ENCODE assay signal across 8 mouse cellular contexts in the genomic region with DNA sequence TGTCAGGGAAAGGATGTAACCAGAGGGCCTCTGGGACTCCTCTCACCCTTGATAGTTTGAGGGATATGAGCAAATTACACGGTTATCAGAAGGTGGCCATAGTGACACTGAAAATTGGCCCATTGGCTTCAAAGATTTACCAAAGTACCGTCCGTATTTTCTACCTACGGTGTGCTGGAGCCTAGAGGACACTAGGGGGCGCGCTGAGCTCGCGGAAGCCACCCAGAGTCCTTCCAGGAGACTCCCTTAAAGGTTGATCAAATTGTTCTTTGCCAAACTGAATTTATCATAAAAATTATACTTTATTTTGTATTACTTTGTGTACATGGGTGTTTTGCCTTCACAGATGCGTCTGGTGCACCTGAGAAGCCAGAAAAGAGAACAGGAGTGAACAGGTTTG. TPM values are rescaled to one million over a fixed set of nuclear protein-coding genes. Genes with fewer than 3 reads are reported as not detected.
DNase-seq lines count a peak whose midpoint lies in the region; ATAC-seq lines count a peak whose summit lies in the region.

No protein-coding gene starts in this region.

- no peak overlapping the region for H3K4me2 ChIP-seq in kidney, embryonic 15.5 days
- no peak overlapping the region for H3K4me2 ChIP-seq in intestine, embryonic 16.5 days (ENCODE audit: low read depth, low read length)

- no peak overlapping the region for H3K27ac ChIP-seq in kidney, embryonic 15.5 days
- no peak overlapping the region for H3K27ac ChIP-seq in intestine, embryonic 16.5 days (ENCODE audit: low read length)
- no peak overlapping the region for H3K27ac ChIP-seq in limb, embryonic 10.5 days

- no peak overlapping the region for H3K4me3 ChIP-seq in kidney, embryonic 15.5 days (replicated peaks)
- no peak overlapping the region for H3K4me3 ChIP-seq in intestine, embryonic 16.5 days (ENCODE audit: low read length)
- no peak overlapping the region for H3K4me3 ChIP-seq in limb, embryonic 10.5 days

- H3K9ac ChIP-seq in kidney, embryonic 15.5 days, result no peak overlapping the region
- no peak overlapping the region for H3K9ac ChIP-seq in intestine, embryonic 16.5 days (ENCODE audit: low read depth, low read length)

- no peaks in the 10 kb centered on the region for H3K27me3 ChIP-seq in kidney, embryonic 15.5 days
- no peaks in the 10 kb centered on the region for H3K27me3 ChIP-seq in intestine, embryonic 16.5 days (replicated peaks; ENCODE audit: control insufficient read depth, insufficient read depth, low read length)
- H3K27me3 ChIP-seq in limb, embryonic 10.5 days (ENCODE audit: low read depth, poor library complexity, severe bottlenecking), result no peaks in the 10 kb centered on the region

- peak; percentile 68 for DNase-seq in kidney, adult 18-20 months
- peak; percentile 65 for DNase-seq in adipocyte (ENCODE audit: low spot score)
- peak; percentile 45 for DNase-seq in embryo, embryonic 11.5 days (ENCODE audit: low read depth, low spot score)
- DNase-seq in limb, embryonic 10.5 days (ENCODE audit: low spot score), result peak; percentile 79
- DNase-seq in retina, embryonic 14.5 days (ENCODE audit: low spot score), result peak; percentile 83
- DNase-seq in urinary bladder, adult 2 months (ENCODE audit: low spot score), result peak; percentile 36

- H3K9me3 ChIP-seq in kidney, embryonic 15.5 days (replicated peaks), result no peaks in the 10 kb centered on the region
- no peaks in the 10 kb centered on the region for H3K9me3 ChIP-seq in intestine, embryonic 16.5 days (ENCODE audit: control insufficient read depth, low read length)
- H3K9me3 ChIP-seq in limb, embryonic 10.5 days (replicated peaks), result no peaks in the 10 kb centered on the region

- no peaks in the 10 kb centered on the region for H3K36me3 ChIP-seq in kidney, embryonic 15.5 days
- H3K36me3 ChIP-seq in intestine, embryonic 16.5 days (ENCODE audit: control insufficient read depth, insufficient read depth, low read length), result no peaks in the 10 kb centered on the region
- H3K36me3 ChIP-seq in limb, embryonic 10.5 days, result no peaks in the 10 kb centered on the region

- H3K4me1 ChIP-seq in kidney, embryonic 15.5 days, result no peaks in the 10 kb centered on the region
- H3K4me1 ChIP-seq in intestine, embryonic 16.5 days (ENCODE audit: control insufficient read depth, insufficient read depth, low read length), result no peaks in the 10 kb centered on the region
- no peaks in the 10 kb centered on the region for H3K4me1 ChIP-seq in limb, embryonic 10.5 days

- no peak for ATAC-seq in kidney, embryonic 15.5 days (replicated peaks; ENCODE audit: low FRiP score)
- 0 out of 2 replicates have a peak, but pooled peaks have one; percentile 42 for ATAC-seq in intestine, embryonic 16.5 days

- under 1% methylated on average over 9 of the region's 9 CpGs for WGBS in kidney, embryonic 15.5 days
- WGBS in intestine, embryonic 16.5 days, result 2% methylated on average over 9 of the region's 9 CpGs
- 1% methylated on average over 9 of the region's 9 CpGs for WGBS in limb, embryonic 10.5 days

RNA-seq across cellular contexts. Expression of gene H2-Q10, which starts 14.2 kb away (rescaled TPM):
- 2.0 and 4.7 TPM in 2 replicates for polyA plus RNA-seq in kidney, embryonic 15.5 days (2015; fragmentation: Nextera tagmentation; extraction: Ambion mirVana)
- polyA plus RNA-seq in intestine, embryonic 16.5 days (2015; fragmentation: Nextera tagmentation; extraction: Ambion mirVana), result 80.2 and 93.1 TPM in 2 replicates
- 0.51 and 0.53 TPM in 2 replicates for polyA plus RNA-seq in limb, embryonic 10.5 days (2016; fragmentation: Nextera tagmentation; extraction: Ambion mirVana)
- polyA plus RNA-seq in urinary bladder, adult 2 months (2012; rRNA removed), result 0.80 and 1.4 TPM in 2 replicates

RNA-seq across cellular contexts. Expression of gene Pou5f1, which starts 21.8 kb away (rescaled TPM):
- 0.13 TPM in 1 of 2 replicates, not detected in the other for polyA plus RNA-seq in kidney, embryonic 15.5 days (2015; fragmentation: Nextera tagmentation; extraction: Ambion mirVana)
- polyA plus RNA-seq in intestine, embryonic 16.5 days (2015; fragmentation: Nextera tagmentation; extraction: Ambion mirVana), result not detected in 2 replicates
- polyA plus RNA-seq in limb, embryonic 10.5 days (2016; fragmentation: Nextera tagmentation; extraction: Ambion mirVana), result not detected in 2 replicates
- polyA plus RNA-seq in urinary bladder, adult 2 months (2012; rRNA removed), result not detected in 2 replicates

RNA-seq across cellular contexts. Expression of gene Tcf19, which starts 32.6 kb away (rescaled TPM):
- 69.5 and 71.7 TPM in 2 replicates for polyA plus RNA-seq in kidney, embryonic 15.5 days (2015; fragmentation: Nextera tagmentation; extraction: Ambion mirVana)
- polyA plus RNA-seq in intestine, embryonic 16.5 days (2015; fragmentation: Nextera tagmentation; extraction: Ambion mirVana), result 57.7 and 68.3 TPM in 2 replicates
- polyA plus RNA-seq in limb, embryonic 10.5 days (2016; fragmentation: Nextera tagmentation; extraction: Ambion mirVana), result 38.8 and 52.0 TPM in 2 replicates
- 9.6 and 11.5 TPM in 2 replicates for polyA plus RNA-seq in urinary bladder, adult 2 months (2012; rRNA removed)

RNA-seq across cellular contexts. Expression of gene Cchcr1, which starts 32.8 kb away (rescaled TPM):
- 19.9 and 21.7 TPM in 2 replicates for polyA plus RNA-seq in kidney, embryonic 15.5 days (2015; fragmentation: Nextera tagmentation; extraction: Ambion mirVana)
- polyA plus RNA-seq in intestine, embryonic 16.5 days (2015; fragmentation: Nextera tagmentation; extraction: Ambion mirVana), result 12.5 and 15.7 TPM in 2 replicates
- 24.9 and 25.5 TPM in 2 replicates for polyA plus RNA-seq in limb, embryonic 10.5 days (2016; fragmentation: Nextera tagmentation; extraction: Ambion mirVana)
- polyA plus RNA-seq in urinary bladder, adult 2 months (2012; rRNA removed), result 15.3 and 16.2 TPM in 2 replicates

RNA-seq across cellular contexts. Expression of gene H2-Q7, which starts 45.1 kb away (rescaled TPM):
- polyA plus RNA-seq in kidney, embryonic 15.5 days (2015; fragmentation: Nextera tagmentation; extraction: Ambion mirVana), result 12.7 and 13.9 TPM in 2 replicates
- polyA plus RNA-seq in intestine, embryonic 16.5 days (2015; fragmentation: Nextera tagmentation; extraction: Ambion mirVana), result 5.9 and 7.3 TPM in 2 replicates
- 24.7 and 28.4 TPM in 2 replicates for polyA plus RNA-seq in limb, embryonic 10.5 days (2016; fragmentation: Nextera tagmentation; extraction: Ambion mirVana)
- 56.1 and 64.7 TPM in 2 replicates for polyA plus RNA-seq in urinary bladder, adult 2 months (2012; rRNA removed)

Comparison
In these comparisons a context has a peak if more than half of its experiments do, and no peak if none do; other contexts are left out.
1. RNA of gene H2-Q10, which starts 14.2 kb away (polyA plus RNA-seq): 80.2 to 93.1 TPM in intestine, embryonic 16.5 days; 2.0 to 4.7 TPM in kidney, embryonic 15.5 days, 0.80 to 1.4 TPM in urinary bladder, adult 2 months and 0.51 to 0.53 TPM in limb, embryonic 10.5 days; every median in the first group is over 10 times any median in the second.
2. Peak in every context shown above with its lines, with median percentiles within 50 percentile points of each other: DNase-seq.